Mouse (Mus musculus): ENCODE results near the gene Fmo5. TPM values are rescaled to one million over a fixed set of nuclear protein-coding genes. Genes with fewer than 3 reads are reported as not detected.

Gene Fmo5
- total RNA-seq, 1 experiment: 0.27 TPM

- Histone ChIP-seq H3K9ac (ENCODE audit: insufficient read depth, low read depth, low read length, poor library complexity, severe bottlenecking) (no peak overlapping the region), H3K4me1 (ENCODE audit: control insufficient read depth in 2 of 2, insufficient read depth in 2 of 2, low read length in 2 of 2, poor library complexity in 1 of 2) (peaks cover 2 to 15% of the 10 kb centered on the region in 2 experiments; a peak in 2 of 4 replicates), H3K9me3 (ENCODE audit: control insufficient read depth, insufficient read depth, low read depth, low read length) (no peaks in the 10 kb centered on the region), H3K36me3 (ENCODE audit: control insufficient read depth, insufficient read depth, low read length, poor library complexity, severe bottlenecking) (no peaks in the 10 kb centered on the region), H3K27ac (ENCODE audit: insufficient read depth, low read depth, low read length, poor library complexity, severe bottlenecking) (no peak overlapping the region), H3K4me3 (ENCODE audit: insufficient read depth in 1 of 2, low read depth in 1 of 2, low read length in 2 of 2, poor library complexity in 1 of 2, severe bottlenecking in 1 of 2) (no peak overlapping the region)
- TF ChIP-seq HCFC1 (IDR thresholded peaks at IDR 0.05; ENCODE audit: borderline replicate concordance, insufficient read depth, low read length): no peak
- TF ChIP-seq CHD2 (IDR thresholded peaks at IDR 0.05; ENCODE audit: low read depth, low read length): no peak
- TF ChIP-seq MAFK (IDR thresholded peaks at IDR 0.05; ENCODE audit: insufficient read depth, low read depth, low read length): no peak
- in situ Hi-C loops (cut with MboI; ENCODE audit: low sequenced_read_pairs in 2 of 2, unreplicated experiment in 2 of 2): loop anchor here in 1 of 2 experiments (10.0 kb wide), 1 partner anchor 196 kb away; the partner anchor contains the start of gene Pde4dip
- no peak for DNase-seq (ENCODE audit: low read depth, low spot score)
Observed at GRCm38 (mm10) chr3:97689289-97689688, 60.7 kb downstream of the Fmo5 start.

GRCm38 (mm10) chr3:97690590-97690989 is 62.0 kb downstream of the Fmo5 start:
- in situ Hi-C loops (cut with MboI; ENCODE audit: low sequenced_read_pairs in 2 of 2, unreplicated experiment in 2 of 2): no loop called here
- TF ChIP-seq MAFK (IDR thresholded peaks at IDR 0.05; ENCODE audit: insufficient read depth, low read depth, low read length) (no peak), ZC3H11A (IDR thresholded peaks at IDR 0.05; ENCODE audit: borderline replicate concordance, low read depth, low read length) (no peak), CHD2 (IDR thresholded peaks at IDR 0.05; ENCODE audit: low read depth, low read length) (no peak), ZNF384 (IDR thresholded peaks at IDR 0.05; ENCODE audit: low read depth, low read length) (no peak), HCFC1 (IDR thresholded peaks at IDR 0.05; ENCODE audit: borderline replicate concordance, insufficient read depth, low read length) (no peak)
- DNase-seq (ENCODE audit: low read depth, low spot score): no peak
- Histone ChIP-seq H3K4me1 (ENCODE audit: control insufficient read depth in 2 of 2, insufficient read depth in 2 of 2, low read length in 2 of 2, poor library complexity in 1 of 2) (peaks cover 2 to 10% of the 10 kb centered on the region in 2 experiments; a peak in 2 of 4 replicates), H3K9me3 (ENCODE audit: control insufficient read depth, insufficient read depth, low read depth, low read length) (no peaks in the 10 kb centered on the region), H3K4me3 (ENCODE audit: insufficient read depth in 1 of 2, low read depth in 1 of 2, low read length in 2 of 2, poor library complexity in 1 of 2, severe bottlenecking in 1 of 2) (no peak overlapping the region), H3K36me3 (ENCODE audit: control insufficient read depth, insufficient read depth, low read length, poor library complexity, severe bottlenecking) (no peaks in the 10 kb centered on the region), H3K9ac (ENCODE audit: insufficient read depth, low read depth, low read length, poor library complexity, severe bottlenecking) (no peak overlapping the region), H3K27ac (ENCODE audit: insufficient read depth, low read depth, low read length, poor library complexity, severe bottlenecking) (no peak overlapping the region)

GRCm38 (mm10) chr3:97691443-97692017 is 62.9 kb downstream of the Fmo5 start:
- Histone ChIP-seq H3K36me3 (ENCODE audit: control insufficient read depth, insufficient read depth, low read length, poor library complexity, severe bottlenecking) (no peaks in the 10 kb centered on the region), H3K4me3 (ENCODE audit: insufficient read depth in 1 of 2, low read depth in 1 of 2, low read length in 2 of 2, poor library complexity in 1 of 2, severe bottlenecking in 1 of 2) (no peak overlapping the region), H3K9ac (ENCODE audit: insufficient read depth, low read depth, low read length, poor library complexity, severe bottlenecking) (no peak overlapping the region), H3K27ac (ENCODE audit: insufficient read depth, low read depth, low read length, poor library complexity, severe bottlenecking) (no peak overlapping the region), H3K4me1 (ENCODE audit: control insufficient read depth in 2 of 2, insufficient read depth in 2 of 2, low read length in 2 of 2, poor library complexity in 1 of 2) (peaks cover 2 to 10% of the 10 kb centered on the region in 2 experiments; a peak in 2 of 4 replicates), H3K9me3 (ENCODE audit: control insufficient read depth, insufficient read depth, low read depth, low read length) (no peaks in the 10 kb centered on the region)
- no peak for DNase-seq (ENCODE audit: low read depth, low spot score)
- no peak for TF ChIP-seq ZC3H11A (IDR thresholded peaks at IDR 0.05; ENCODE audit: borderline replicate concordance, low read depth, low read length)
- TF ChIP-seq MAFK (IDR thresholded peaks at IDR 0.05; ENCODE audit: insufficient read depth, low read depth, low read length): no peak
- TF ChIP-seq HCFC1 (IDR thresholded peaks at IDR 0.05; ENCODE audit: borderline replicate concordance, insufficient read depth, low read length): no peak
- TF ChIP-seq ZNF384 (IDR thresholded peaks at IDR 0.05; ENCODE audit: low read depth, low read length): no peak
- no peak for TF ChIP-seq CHD2 (IDR thresholded peaks at IDR 0.05; ENCODE audit: low read depth, low read length)
- in situ Hi-C loops (cut with MboI; ENCODE audit: low sequenced_read_pairs in 2 of 2, unreplicated experiment in 2 of 2): no loop called here

GRCm38 (mm10) chr3:97693806-97694205 is 65.2 kb downstream of the Fmo5 start:
- Histone ChIP-seq H3K9me3 (ENCODE audit: control insufficient read depth, insufficient read depth, low read depth, low read length) (no peaks in the 10 kb centered on the region), H3K27ac (ENCODE audit: insufficient read depth, low read depth, low read length, poor library complexity, severe bottlenecking) (no peak overlapping the region), H3K4me3 (ENCODE audit: insufficient read depth in 1 of 2, low read depth in 1 of 2, low read length in 2 of 2, poor library complexity in 1 of 2, severe bottlenecking in 1 of 2) (no peak overlapping the region), H3K4me1 (ENCODE audit: control insufficient read depth in 2 of 2, insufficient read depth in 2 of 2, low read length in 2 of 2, poor library complexity in 1 of 2) (peaks cover 2 to 10% of the 10 kb centered on the region in 2 experiments; a peak in 2 of 4 replicates), H3K36me3 (ENCODE audit: control insufficient read depth, insufficient read depth, low read length, poor library complexity, severe bottlenecking) (no peaks in the 10 kb centered on the region), H3K9ac (ENCODE audit: insufficient read depth, low read depth, low read length, poor library complexity, severe bottlenecking) (no peak overlapping the region)
- DNase-seq (ENCODE audit: low read depth, low spot score): no peak
- TF ChIP-seq ZC3H11A (IDR thresholded peaks at IDR 0.05; ENCODE audit: borderline replicate concordance, low read depth, low read length) (no peak), HCFC1 (IDR thresholded peaks at IDR 0.05; ENCODE audit: borderline replicate concordance, insufficient read depth, low read length) (no peak), MAFK (IDR thresholded peaks at IDR 0.05; ENCODE audit: insufficient read depth, low read depth, low read length) (no peak), CHD2 (IDR thresholded peaks at IDR 0.05; ENCODE audit: low read depth, low read length) (no peak), ZNF384 (IDR thresholded peaks at IDR 0.05; ENCODE audit: low read depth, low read length) (no peak)
- in situ Hi-C loops (cut with MboI; ENCODE audit: low sequenced_read_pairs in 2 of 2, unreplicated experiment in 2 of 2): no loop called here

Data from ES-E14 (cell line).